Mouse (Mus musculus): ENCODE data around the gene Rom1.
"Not testable (repeated sequence)": the region's sequence is repeated elsewhere in the genome, so short reads cannot be mapped to it uniquely, and the experiment has no call there.

Gene Rom1

DNA sequence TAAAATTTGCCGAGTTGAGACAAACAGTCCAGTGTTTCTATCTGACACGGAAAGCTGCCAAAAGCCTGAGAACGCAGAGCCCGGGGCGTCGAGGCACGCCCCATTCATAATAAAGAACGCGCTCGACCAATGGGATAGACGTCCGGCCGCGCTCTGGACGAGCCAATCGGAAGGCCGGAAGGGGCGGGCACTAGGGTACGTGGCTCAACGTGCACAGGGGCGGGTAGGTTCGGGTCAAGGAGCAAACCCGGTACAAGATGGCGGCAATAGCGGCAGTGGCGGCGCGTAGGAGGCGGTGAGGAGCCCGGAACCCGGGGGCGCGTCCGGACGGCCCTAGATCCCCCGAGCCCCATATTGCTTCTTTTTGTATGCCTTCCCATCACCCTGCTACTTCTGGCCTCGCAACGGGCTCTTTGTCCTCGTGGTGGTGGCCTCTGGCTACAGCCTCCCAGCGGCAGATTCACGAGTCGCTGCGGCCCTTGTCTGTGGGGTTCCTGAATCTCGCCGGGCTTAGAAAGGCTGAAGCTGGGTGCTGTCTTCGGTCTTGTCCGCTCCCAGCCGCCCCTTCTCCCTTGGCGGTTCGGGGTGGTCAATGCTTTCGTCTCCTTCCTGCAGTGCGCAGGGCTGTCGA is 31.2 kb downstream of the Rom1 start, which contains the start of gene Ganab:
Gene Ganab, plus strand, starts transcription at position 207 of the 631 bp plus-strand sequence.
- DNase-seq (ENCODE audit: low spot score) = peak; percentile 98

DNA sequence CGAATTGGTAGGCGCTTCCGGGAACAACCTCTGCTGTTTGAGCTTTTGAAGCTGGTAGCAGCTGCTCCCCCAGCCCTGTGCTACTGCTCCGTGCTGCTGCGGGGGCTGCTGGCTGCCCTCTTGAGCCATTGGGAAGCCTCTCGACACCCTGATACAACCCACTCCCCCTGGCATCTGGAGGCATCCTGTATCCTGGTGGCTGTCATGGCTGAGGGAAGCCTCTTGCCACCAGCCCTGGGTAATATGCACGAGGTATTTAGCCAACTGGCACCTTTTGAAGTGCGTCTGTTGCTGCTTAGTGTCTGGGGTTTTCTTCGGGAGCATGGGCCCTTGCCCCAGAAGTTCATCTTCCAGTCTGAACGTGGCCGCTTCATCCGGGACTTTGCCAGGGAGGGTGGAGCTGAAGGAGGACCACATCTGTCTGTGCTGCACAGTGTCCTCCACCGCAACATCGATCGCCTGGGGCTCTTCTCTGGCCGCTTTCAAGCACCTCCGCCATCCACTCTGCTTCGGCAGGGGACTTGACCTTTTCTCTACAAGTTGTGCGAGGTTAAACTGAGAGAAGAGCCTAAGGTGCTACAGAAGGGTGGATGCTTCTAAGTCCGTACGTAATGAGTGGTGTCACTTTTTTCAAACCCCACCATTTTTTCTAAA is 31.8 kb downstream of the Rom1 start:
- DNase-seq (ENCODE audit: low spot score) = peak; percentile 41

DNA sequence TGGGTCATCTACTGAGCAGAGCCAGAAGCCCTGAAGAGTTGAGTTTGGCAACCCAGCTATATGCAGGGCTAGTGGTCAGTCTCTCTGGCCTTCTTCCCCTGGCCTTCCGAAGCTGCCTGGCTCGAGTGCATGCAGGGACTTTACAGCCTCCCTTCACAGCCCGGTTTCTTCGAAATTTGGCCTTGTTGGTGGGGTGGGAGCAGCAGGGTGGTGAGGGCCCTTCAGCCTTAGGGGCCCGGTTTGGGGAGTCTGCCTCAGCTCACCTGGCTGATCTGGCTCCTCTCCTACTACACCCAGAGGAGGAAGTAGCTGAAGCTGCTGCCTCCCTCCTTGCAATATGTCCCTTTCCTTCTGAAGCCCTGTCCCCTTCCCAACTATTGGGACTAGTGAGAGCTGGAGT is 32.9 kb downstream of the Rom1 start:
- DNase-seq (ENCODE audit: low spot score) = not testable (repeated sequence)

DNA sequence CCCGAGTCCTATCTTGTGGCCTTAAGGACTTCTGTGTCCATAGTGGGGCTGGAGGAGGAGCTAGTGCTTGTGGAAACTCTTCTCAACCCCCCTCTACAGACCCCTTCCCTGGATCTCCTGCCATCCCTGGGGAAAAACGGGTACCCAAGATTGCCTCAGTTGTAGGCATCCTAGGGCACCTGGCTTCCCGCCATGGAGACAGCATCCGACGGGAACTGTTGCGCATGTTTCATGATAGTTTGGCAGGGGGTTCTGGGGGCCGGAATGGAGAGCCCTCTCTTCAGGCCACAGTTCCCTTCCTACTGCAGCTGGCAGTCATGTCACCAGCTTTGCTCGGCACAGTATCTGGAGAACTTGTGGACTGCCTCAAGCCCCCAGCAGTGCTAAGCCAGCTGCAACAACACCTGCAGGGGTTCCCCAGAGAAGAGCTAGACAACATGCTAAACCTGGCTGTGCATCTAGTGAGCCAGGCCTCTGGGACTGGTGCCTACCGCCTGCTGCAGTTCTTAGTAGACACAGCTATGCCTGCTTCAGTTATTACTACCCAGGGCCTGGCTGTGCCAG is 33.7 kb downstream of the Rom1 start:
- DNase-seq (ENCODE audit: low spot score) = no peak

DNA sequence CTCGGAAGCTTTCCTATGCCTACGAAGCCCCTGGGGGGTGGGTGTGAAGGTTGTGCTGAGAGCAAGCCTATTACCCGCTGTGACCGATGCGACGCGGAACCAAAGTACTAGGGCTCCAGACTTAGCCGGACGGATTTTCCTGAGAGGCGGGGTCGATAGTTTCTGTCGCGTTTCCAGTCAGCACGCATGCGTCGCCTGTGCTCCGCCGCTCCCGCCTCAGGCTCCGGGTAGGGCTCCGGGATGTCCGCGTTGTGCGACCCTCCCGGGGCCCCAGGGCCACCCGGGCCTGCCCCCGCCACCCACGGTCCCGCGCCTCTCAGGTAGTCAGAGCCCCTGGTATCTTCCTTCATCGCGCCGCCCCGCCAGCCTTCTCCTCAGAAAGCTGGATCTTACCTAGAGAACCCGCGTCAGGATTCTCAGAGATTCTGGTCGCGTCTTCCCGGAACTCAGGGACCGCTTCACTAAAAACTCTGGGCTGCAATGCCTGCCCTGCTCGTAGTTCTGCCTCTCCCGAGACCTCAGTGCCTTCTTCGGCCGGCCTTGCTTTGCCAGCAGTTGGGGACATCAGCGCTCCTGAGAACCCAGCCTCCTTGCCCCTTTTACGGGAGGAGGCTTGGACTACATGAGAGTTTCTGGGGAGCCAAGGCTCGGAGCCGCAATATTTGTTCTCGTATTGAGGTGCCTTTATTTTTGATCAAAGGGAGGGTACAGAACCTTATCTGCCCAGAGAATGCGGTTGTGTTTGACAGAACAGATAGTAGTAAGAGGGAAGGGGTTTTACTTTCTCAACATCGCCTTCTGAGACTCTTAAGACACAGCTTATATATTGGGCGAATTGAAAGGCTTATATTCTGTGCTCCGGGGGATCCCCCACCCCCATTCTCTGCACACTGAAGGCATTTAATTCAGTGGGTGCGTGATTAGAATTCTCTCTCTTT is 36.1 kb downstream of the Rom1 start, which contains the start of gene Ints5:
Gene Ints5, plus strand, starts transcription at position 177 of the 938 bp plus-strand sequence.
- peak; percentile 93 for DNase-seq (ENCODE audit: low spot score)

DNA sequence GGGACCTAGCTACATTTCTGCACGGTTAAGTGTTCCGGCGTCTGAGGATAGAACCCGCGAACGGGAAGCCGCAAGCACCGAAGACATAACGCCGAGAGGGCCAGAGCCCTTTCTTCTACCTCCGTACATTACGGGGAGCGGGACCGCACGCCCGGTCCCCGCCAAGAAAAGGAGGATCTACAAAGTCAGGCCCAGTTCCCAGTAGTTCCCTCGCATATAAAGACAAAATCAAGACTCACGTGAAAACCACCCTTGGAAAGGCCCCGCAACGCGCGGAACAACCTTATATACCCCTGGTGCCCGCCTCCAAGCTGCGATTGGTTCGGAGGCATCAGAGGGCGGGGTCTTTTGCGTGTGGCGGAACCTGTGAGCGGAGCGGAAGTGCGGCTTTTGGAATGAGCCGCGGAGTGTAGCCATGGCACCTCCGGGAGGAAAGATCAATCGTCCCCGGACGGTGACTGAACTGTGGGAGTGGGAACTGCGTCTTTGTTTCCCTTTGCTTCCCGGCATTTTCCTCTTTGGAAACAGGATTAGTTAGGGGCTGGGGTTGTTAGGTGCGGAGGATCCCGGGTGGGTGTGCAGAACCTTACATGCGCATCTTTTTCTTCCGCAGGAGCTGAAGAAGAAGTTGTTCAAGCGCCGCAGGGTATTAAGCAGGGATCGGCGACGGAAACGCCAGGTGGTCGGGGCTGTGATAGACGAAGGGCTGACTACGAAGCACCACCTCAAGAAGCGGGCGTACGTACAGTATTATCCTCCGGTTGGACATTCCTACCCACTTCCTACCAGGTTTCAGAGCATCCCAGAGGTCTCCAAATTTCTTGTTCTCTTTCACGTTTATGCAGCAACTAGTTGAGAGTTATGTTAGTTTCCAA is 40.4 kb downstream of the Rom1 start, which contains the start of the genes 1810009A15Rik and Gm49416:
Gene 1810009A15Rik, plus strand, starts transcription at position 343 of the 875 bp plus-strand sequence.
Gene Gm49416, plus strand, starts transcription at position 416 of the 875 bp plus-strand sequence.
- peak; percentile 97 for DNase-seq (ENCODE audit: low spot score)

DNA sequence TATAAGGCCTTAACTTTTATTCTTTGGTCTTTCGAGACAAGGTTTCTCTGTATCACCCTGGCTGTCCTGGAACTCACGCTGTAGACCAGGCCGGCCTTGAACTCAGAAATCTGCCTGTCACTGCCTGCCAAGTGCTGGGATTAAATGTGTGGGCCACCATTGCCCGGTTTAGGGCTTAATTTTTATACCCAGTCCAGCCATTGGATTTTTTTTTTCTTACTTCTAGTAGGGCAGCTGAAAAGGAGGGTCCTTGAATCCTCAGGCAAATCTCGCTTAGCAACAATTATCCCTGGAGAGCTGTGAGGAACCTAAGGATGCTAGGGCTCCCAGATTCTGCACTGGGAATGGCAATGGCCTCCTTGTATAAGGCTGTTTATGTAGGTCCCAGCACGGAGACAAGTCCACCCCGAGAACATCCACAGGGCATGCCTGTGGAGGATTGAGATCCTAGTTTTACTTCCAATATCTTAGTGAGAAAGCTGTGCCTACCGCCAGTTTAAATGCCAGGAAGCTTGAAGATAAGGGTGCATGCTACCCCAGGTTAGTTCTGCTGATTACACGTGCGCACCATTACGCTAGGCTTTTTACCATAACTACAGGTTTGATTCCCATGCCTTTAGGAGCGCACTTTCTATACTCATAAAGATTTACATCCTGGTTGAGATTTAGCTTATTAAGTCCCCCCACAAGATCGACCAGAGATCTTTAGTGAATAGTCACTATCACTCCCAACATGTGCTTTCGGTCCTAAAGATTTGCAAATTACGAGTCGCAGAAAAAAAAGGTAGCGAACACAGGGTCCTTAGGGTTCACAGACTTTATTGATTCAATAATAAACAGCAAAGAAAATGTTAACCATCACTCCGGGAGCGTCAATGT is 41.3 kb downstream of the Rom1 start:
- DNase-seq (ENCODE audit: low spot score) = no peak

DNA sequence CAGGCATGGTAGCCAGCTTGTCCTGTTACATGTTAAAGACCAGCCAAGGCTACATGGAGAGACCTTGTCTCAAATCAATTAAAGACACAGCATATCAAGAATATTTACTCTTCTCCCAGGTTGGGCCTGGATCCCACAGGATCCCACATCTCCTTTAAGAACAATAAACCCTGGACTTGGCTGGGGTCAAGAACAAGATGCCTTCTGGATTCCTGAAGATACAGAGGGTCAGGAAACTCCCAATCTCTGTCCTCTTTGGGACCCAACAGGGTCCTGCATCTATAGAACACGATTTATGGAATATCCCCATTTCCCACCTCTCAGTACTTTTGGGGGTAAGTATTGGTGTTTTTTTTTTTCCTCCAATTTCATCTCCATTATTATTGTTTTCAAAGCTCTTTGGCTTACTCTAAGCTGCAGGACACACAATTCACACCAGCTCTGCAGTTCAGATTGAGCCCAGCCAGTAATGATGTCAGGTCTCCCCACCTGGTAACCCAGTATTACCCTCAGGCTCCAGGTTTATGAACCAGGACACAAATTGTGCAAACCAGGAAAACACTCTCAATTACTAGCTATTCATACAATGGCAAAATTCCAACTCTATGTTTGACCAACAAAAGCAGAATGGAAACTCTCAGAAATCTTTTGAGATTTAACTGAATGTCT is 42.1 kb downstream of the Rom1 start:
- DNase-seq (ENCODE audit: low spot score) = no peak

DNA sequence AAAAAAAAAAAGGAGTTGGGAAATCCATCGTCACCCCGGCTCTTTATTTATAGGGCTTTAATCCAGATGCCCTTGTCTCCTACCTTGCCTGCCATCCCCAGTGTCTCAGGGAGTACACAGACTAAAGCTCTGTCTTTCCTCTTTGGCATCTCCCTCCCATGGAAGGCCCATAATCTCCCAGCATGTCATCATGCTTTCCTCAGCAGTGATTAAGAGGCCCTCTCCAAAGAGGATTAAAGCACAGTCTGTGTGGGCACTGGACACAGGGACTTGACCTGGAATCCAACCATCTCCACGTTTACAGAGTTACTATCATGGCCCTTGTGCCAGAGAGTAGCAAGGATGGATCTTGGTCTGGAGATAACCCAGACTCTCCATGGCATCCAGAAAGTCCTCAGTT is 45.5 kb downstream of the Rom1 start, which contains the start of the genes Lbhd1 and Gm49403:
Gene Lbhd1, plus strand, starts transcription at position 117 of the 400 bp plus-strand sequence.
Gene Gm49403, plus strand, starts transcription at position 315 of the 400 bp plus-strand sequence.
- no peak for DNase-seq (ENCODE audit: low spot score)

DNA sequence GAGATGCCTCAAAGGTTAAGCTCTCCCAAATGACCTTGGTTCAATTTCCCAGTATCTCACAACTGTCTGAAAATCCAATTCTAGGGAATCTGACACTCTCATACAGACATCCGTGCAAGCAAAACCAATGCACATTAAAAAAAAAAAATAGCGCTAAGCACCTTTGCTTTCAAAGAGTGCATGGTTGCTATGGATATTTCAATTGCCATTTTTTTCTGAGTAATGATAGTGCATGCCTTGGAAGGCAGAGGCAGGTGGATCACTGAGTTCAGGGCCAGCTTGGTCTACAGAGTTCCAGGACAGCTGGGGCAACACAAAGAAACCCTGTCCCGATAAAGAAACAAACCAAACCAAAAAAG is 48.1 kb downstream of the Rom1 start:
- DNase-seq (ENCODE audit: low spot score) = no peak

DNA sequence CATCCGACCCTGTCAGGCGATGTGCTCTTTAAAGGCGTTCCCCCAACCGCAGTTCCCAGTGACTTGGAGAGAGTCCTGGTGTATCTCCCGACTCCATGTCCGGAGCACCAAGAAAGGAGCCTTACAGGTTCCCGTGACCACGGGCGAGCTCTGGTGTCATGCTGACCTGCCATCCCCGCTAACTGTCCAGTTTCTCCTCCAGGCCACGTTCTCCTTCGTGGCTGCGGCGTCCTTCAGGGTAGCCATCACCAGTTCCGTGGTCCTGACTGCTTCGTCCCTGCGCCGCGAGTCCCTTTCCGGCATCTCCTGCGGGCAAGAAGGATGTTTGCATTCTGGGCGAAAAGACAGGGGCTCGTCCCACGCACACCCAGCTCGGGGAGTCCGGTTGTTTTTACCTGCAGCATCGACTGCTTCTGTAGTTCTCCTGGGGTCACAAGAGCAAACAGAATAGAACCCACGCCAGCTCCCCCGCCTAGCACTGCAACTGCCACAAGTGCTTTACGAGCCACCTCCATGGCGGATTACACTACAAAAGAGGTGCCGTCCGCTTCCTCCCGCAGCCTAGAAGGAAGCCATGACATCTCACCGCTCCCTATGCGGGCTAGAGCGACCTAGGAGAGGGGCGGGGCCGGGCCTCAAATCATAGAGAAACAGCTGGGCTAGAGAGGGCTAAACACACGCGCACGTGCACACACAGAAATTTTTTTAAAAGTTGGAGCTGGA is 48.7 kb downstream of the Rom1 start, which contains the start of gene Uqcc3:
Gene Uqcc3, minus strand, starts transcription at position 613 of the 723 bp plus-strand sequence.
- DNase-seq (ENCODE audit: low spot score) = peak; percentile 92
